Mouse (Mus musculus) midbrain, embryonic 15.5 days (tissue): ENCODE measurements around the gene Gpr33. TPM values are rescaled to one million over a fixed set of nuclear protein-coding genes. Genes with fewer than 3 reads are reported as not detected.

Experiments
- ATAC-seq: fragments of 200-750 bp; cut with Nextera tagmentation; replicated peaks from 2 replicates; pipeline ENCODE4 v1.8.0; 2017; ENCODE audit warnings: moderate TSS enrichment
- H3K27ac ChIP-seq: fragments of 300-500 bp; sonication (generic); 2 replicates; pipeline ENCODE4 v1.5.1; 2015; ENCODE audit warnings: mild to moderate bottlenecking, inconsistent platforms
- H3K27me3 ChIP-seq: fragments of 300-500 bp; sonication (generic); replicated peaks from 2 replicates; pipeline ENCODE4 v1.6.1; 2015; ENCODE audit warnings: inconsistent platforms
- H3K36me3 ChIP-seq: fragments of 300-500 bp; sonication (generic); replicated peaks from 2 replicates; pipeline ENCODE4 v1.6.1; 2015; ENCODE audit warnings: inconsistent platforms
- H3K4me1 ChIP-seq: fragments of 300-500 bp; sonication (generic); 2 replicates; pipeline ENCODE4 v1.6.1; 2015; ENCODE audit warnings: inconsistent platforms
- H3K4me2 ChIP-seq: fragments of 300-500 bp; sonication (generic); 2 replicates; pipeline ENCODE4 v1.6.1; 2015; ENCODE audit warnings: inconsistent platforms, mild to moderate bottlenecking, moderate library complexity
- H3K4me3 ChIP-seq: fragments of 300-500 bp; sonication (generic); 2 replicates; pipeline ENCODE4 v1.5.1; 2015; ENCODE audit warnings: mild to moderate bottlenecking, inconsistent platforms
- H3K9ac ChIP-seq: fragments of 300-500 bp; sonication (generic); 2 replicates; pipeline ENCODE4 v1.6.1; 2015; ENCODE audit warnings: mild to moderate bottlenecking, inconsistent platforms
- H3K9me3 ChIP-seq: fragments of 300-500 bp; sonication (generic); 2 replicates; pipeline ENCODE4 v1.6.1; 2016; ENCODE audit warnings: inconsistent platforms
- WGBS: fragments of 180-500 bp; shearing (Covaris S2); methylation state at CpG from one replicate; pipeline ENCODE4 v1.1.7; 2015; ENCODE audit warnings: mixed read lengths; 5-methylcytosine and 5-hydroxymethylcytosine counted together
- polyA plus RNA-seq: library from polyadenylated mRNA; unstranded; fragments of >200 nt; fragmentation: Nextera tagmentation; extraction: Ambion mirVana; gene quantifications from 2 replicates; pipeline ENCODE4 v1.2.1, GENCODE M21; 2015

Gpr33 gene
- polyA plus RNA-seq, 1 experiment from 2014 or later = not detected

DNA sequence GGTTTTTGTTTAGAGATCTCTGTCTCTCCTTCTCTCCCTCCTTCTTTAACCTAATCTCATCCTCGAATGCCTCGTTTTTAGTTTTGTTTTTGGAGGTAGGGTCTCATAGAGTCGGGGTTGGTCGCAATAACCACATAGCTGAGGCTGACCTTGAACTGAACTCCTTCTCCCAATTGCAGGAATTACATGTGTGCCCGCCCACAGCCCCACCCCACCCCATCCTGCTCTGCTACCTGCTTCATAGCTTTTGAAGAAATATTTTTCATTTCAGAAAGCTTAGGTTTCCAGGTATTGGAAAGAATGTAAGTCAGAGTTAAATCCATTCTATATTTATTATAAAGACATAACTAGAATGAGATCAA is 21.2 kb downstream of the Gpr33 start:
- Histone ChIP-seq H3K4me1 (no peaks in the 10 kb centered on the region; the same call in 1 of the 2 replicates), H3K27ac (peak overlapping the region; percentile 79), H3K9ac (no peak overlapping the region), H3K36me3 (no peaks in the 10 kb centered on the region), H3K4me3 (peak overlapping the region; percentile 67), H3K4me2 (peak overlapping the region; percentile 52), H3K9me3 (no peaks in the 10 kb centered on the region), H3K27me3 (no peaks in the 10 kb centered on the region)
- ATAC-seq = peak; percentile 80
- WGBS = 53% methylated on average over 5 of the region's 5 CpGs

DNA sequence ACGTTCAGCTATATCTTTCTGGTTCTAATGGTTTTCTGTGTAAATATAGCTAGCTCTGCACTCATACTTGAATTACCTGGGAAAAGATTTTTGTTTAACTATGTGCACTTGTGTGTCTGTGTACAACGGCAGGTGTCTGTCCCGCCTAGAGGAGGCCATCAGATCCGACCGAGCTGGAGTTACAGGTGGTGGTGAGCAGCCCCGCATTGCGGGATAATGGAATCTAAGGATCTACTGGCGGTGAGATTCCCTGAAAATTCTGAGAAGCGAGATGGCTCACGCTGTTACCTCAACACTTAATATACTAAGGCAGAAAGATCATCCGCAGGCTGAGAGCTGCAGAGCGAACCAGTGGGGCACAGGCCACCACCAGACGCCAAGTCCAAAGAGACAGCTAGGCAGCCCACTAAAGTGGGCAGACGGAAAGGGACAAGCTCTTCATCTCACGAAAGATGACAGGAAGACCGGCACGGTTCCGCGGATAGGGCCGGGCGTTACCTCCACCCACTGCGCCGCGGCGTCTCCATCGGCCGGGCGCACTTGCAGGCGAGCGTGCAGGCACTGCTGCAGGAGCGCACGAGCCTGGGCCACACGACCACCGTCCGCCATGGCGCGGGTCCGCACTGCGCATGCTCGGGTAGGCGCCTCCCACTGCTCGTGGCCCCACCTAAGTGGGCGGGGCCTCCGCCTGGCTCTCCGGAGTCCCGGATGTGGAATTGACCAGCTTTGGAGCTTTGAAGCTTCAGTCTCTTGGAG is 21.8 kb downstream of the Gpr33 start, which contains the start of gene Dtd2:
Dtd2 (minus strand) TSS at position 625 of the 756 bp plus-strand sequence.
- ATAC-seq = peak; percentile 96
- Histone ChIP-seq H3K4me2 (peak within 1 kb of the TSS; percentile 52), H3K27me3 (no peaks in the 10 kb centered on the region), H3K9ac (peak within 1 kb of the TSS; percentile 67), H3K27ac (peak within 1 kb of the TSS; percentile 79), H3K36me3 (no peaks in the 10 kb centered on the region), H3K9me3 (no peaks in the 10 kb centered on the region), H3K4me3 (peak within 1 kb of the TSS; percentile 67), H3K4me1 (no peaks in the 10 kb centered on the region; the same call in 1 of the 2 replicates)
- 2% methylated on average over 46 of the region's 46 CpGs for WGBS

DNA sequence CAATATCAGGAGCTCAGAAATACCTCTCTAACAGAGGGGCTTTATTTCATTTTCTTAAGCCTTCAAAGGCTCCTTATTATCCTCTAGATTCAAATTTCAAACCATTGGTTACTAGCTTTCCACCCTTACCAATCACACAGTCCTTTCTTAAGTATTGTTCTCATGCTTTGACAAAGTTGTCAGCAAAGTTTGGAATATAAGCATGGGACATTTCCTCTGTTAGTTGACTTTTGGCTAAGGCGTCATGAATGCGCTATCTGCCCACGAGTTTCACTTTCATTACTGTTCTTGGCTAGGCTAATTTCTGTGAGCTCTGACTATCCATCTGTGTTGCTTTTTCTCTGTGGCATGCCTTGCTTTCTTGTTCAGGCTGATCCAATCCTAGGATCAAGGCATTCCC is 25.1 kb downstream of the Gpr33 start:
- Histone ChIP-seq H3K9ac (no peak overlapping the region), H3K27ac (no peak overlapping the region), H3K4me2 (no peak overlapping the region), H3K4me3 (no peak overlapping the region), H3K4me1 (no peaks in the 10 kb centered on the region), H3K9me3 (no peaks in the 10 kb centered on the region), H3K27me3 (no peaks in the 10 kb centered on the region), H3K36me3 (peaks cover 6% of the 10 kb centered on the region)
- 94% methylated on average over 3 of the region's 3 CpGs for WGBS
- no peak for ATAC-seq

- peaks cover 6% of the 10 kb centered on the region for H3K36me3 ChIP-seq
- H3K4me1 ChIP-seq = no peaks in the 10 kb centered on the region
These were observed 26.3 kb downstream of the Gpr33 start for GRCm38 (mm10) chr12:52001544-52001943.

DNA sequence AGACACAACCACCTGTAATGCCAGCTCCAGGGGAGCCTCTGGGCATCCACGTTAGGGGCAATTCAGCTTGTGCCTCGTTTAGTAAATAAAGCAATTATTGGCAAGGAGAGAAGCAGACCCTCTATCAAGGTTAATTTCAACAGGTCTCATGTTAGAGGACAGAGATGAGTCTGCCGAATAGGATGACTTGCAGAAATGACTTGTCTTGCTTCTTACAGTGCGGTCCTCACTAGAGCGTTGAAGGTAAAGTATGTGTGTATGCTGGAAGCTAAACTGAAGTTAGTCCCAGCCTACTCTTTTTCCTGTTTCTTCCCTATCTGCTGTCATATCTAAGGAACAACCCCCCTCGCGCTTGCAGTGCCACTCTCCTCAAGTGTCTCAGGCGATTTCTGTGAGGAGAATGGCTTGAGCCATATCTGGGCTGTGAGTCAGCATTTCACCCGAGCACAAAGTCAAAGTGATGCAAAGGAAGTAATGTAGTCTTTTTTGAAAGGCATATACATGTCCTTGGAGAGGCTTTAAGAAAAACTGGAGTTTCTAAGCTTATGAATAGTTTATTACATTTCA is 29.4 kb downstream of the Gpr33 start:
- no peak for ATAC-seq
- Histone ChIP-seq H3K36me3 (peaks cover 6% of the 10 kb centered on the region), H3K4me1 (no peaks in the 10 kb centered on the region), H3K27me3 (no peaks in the 10 kb centered on the region), H3K9ac (no peak overlapping the region), H3K4me3 (no peak overlapping the region), H3K9me3 (no peaks in the 10 kb centered on the region), H3K4me2 (no peak overlapping the region), H3K27ac (no peak overlapping the region)
- WGBS = 89% methylated on average over 9 of the region's 9 CpGs

More at GRCm38 (mm10) chr12:52001544-52001943, 26.3 kb downstream of the Gpr33 start:
- 35% methylated on average over 4 of the region's 4 CpGs for WGBS
- H3K4me2 ChIP-seq = no peak overlapping the region
- H3K9me3 ChIP-seq = no peaks in the 10 kb centered on the region
- no peaks in the 10 kb centered on the region for H3K27me3 ChIP-seq
- 0 out of 2 replicates have a peak, but pooled peaks have one; percentile 62 for ATAC-seq
- H3K4me3 ChIP-seq = no peak overlapping the region
- no peak overlapping the region for H3K9ac ChIP-seq
- H3K27ac ChIP-seq = no peak overlapping the region

DNA sequence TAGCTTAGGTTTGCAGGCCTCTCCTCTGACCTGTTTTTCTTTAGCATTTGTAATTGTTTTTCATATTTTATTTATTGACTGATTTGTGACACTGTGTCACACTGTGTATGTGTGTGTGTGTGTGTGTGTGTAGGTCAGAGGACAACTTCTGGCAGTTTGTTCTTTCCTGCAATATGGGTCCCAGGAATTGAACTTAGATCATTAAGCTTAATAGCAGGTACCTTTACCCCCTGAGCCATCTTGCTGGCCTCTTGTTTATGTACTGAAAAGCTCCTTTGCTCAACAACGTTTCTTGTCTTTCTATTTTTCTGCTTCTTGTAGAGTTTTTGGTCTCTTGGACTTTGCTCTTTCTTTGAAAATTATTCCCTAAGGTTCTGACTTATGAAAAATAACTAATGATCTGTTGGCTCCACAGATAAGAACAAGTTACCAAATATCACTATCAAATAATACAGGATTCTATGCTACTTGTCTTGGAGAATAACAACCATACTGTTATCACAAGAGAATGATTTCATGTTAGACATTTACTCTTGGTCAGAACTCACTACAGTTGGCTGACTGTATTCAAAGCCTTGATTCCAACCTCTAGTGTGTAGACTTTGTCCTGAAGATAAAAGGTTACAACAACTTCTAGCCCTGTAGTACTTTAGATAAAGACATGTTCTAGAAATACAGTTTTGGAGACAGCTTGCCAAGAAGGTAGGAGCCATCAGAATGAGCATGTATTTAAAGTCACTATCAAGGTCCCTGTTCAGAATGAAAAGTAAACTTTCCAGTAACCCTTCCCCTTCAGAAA is 31.9 kb downstream of the Gpr33 start:
- H3K9me3 ChIP-seq = no peaks in the 10 kb centered on the region
- no peak for ATAC-seq
- no peak overlapping the region for H3K4me2 ChIP-seq
- no peak overlapping the region for H3K9ac ChIP-seq
- H3K4me3 ChIP-seq = no peak overlapping the region
- H3K27me3 ChIP-seq = no peaks in the 10 kb centered on the region
- peaks cover 6% of the 10 kb centered on the region for H3K36me3 ChIP-seq
- no peak overlapping the region for H3K27ac ChIP-seq
- no peaks in the 10 kb centered on the region for H3K4me1 ChIP-seq
- 93% methylated on average over 1 of the region's 1 CpGs for whole genome bisulfite sequencing

GRCm38 (mm10) chr12:51990629-51991028 is 37.2 kb downstream of the Gpr33 start:
- no peak for ATAC-seq
- no peak overlapping the region for H3K27ac ChIP-seq
- H3K36me3 ChIP-seq = no peaks in the 10 kb centered on the region
- no peaks in the 10 kb centered on the region for H3K9me3 ChIP-seq
- H3K4me3 ChIP-seq = no peak overlapping the region
- H3K4me2 ChIP-seq = no peak overlapping the region
- H3K9ac ChIP-seq = no peak overlapping the region
- H3K4me1 ChIP-seq = no peaks in the 10 kb centered on the region
- no peaks in the 10 kb centered on the region for H3K27me3 ChIP-seq
- WGBS = 92% methylated on average over 2 of the region's 2 CpGs

GRCm38 (mm10) chr12:51988536-51988935 is 39.3 kb downstream of the Gpr33 start:
- Histone ChIP-seq H3K27me3 (no peaks in the 10 kb centered on the region), H3K27ac (no peak overlapping the region), H3K4me3 (no peak overlapping the region), H3K9me3 (no peaks in the 10 kb centered on the region), H3K9ac (no peak overlapping the region), H3K4me1 (no peaks in the 10 kb centered on the region), H3K4me2 (no peak overlapping the region), H3K36me3 (no peaks in the 10 kb centered on the region)
- WGBS = 89% methylated on average over 5 of the region's 5 CpGs
- no peak for ATAC-seq

DNA sequence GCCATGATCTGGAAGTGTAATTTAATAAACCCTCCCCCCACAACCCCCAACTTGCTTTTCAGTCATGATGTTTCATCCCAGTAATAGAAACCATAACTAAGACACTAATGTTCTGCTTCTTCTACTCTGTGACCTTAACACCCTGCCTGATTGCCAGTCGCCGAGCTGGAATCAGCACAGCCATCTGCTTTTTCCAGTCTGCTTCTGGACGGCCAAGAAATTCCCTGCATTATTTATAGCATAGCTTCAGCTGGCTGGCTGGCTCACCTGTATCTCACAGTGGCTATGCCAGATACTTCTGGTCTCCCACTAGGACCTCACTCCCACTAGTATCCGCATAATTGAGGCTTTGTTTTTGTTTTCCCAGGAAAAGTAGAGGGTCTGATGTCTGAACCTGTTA is 42.0 kb downstream of the Gpr33 start:
- ATAC-seq = no peak
- Histone ChIP-seq H3K27ac (no peak overlapping the region), H3K4me1 (no peaks in the 10 kb centered on the region), H3K4me2 (no peak overlapping the region), H3K4me3 (no peak overlapping the region), H3K9ac (no peak overlapping the region), H3K9me3 (no peaks in the 10 kb centered on the region), H3K27me3 (no peaks in the 10 kb centered on the region), H3K36me3 (no peaks in the 10 kb centered on the region)
- 78% methylated on average over 4 of the region's 4 CpGs for WGBS

- no peaks in the 10 kb centered on the region for H3K27me3 ChIP-seq
- ATAC-seq = no peak
- no peaks in the 10 kb centered on the region for H3K9me3 ChIP-seq
- no peak overlapping the region for H3K4me3 ChIP-seq
- no peak overlapping the region for H3K27ac ChIP-seq
- H3K4me2 ChIP-seq = no peak overlapping the region
- no peaks in the 10 kb centered on the region for H3K36me3 ChIP-seq
- no peak overlapping the region for H3K9ac ChIP-seq
- H3K4me1 ChIP-seq = no peaks in the 10 kb centered on the region
- WGBS = 89% methylated on average over 3 of the region's 3 CpGs
These were observed 42.6 kb downstream of the Gpr33 start for GRCm38 (mm10) chr12:51985163-51985748.

- no peaks in the 10 kb centered on the region for H3K27me3 ChIP-seq
- H3K9ac ChIP-seq = no peak overlapping the region
These were observed 44.2 kb downstream of the Gpr33 start for GRCm38 (mm10) chr12:51983625-51984024.

GRCm38 (mm10) chr12:51976531-51976930 is 51.3 kb downstream of the Gpr33 start:
- Histone ChIP-seq H3K27ac (no peak overlapping the region), H3K4me1 (no peaks in the 10 kb centered on the region), H3K4me2 (no peak overlapping the region), H3K9me3 (no peaks in the 10 kb centered on the region), H3K9ac (no peak overlapping the region), H3K27me3 (no peaks in the 10 kb centered on the region), H3K36me3 (no peaks in the 10 kb centered on the region), H3K4me3 (no peak overlapping the region)
- whole genome bisulfite sequencing = 87% methylated on average over 9 of the region's 9 CpGs
- no peak for ATAC-seq

More at GRCm38 (mm10) chr12:51983625-51984024, 44.2 kb downstream of the Gpr33 start:
- Histone ChIP-seq H3K4me2 (no peak overlapping the region), H3K27ac (no peak overlapping the region), H3K4me1 (no peaks in the 10 kb centered on the region), H3K9me3 (no peaks in the 10 kb centered on the region), H3K36me3 (no peaks in the 10 kb centered on the region), H3K4me3 (no peak overlapping the region)
- no peak for ATAC-seq
- WGBS = 96% methylated on average over 1 of the region's 1 CpGs
